Mouse (Mus musculus) frontal cortex, adult 2 months (tissue): ENCODE data around the gene Rpusd3. TPM values are rescaled to one million over a fixed set of nuclear protein-coding genes. Genes with fewer than 3 reads are reported as not detected.

ENCODE experiments used
- DNase-seq, 2 experiments: peaks; one replicate each; pipeline ENCODE4 v3.0.0; 2022; ENCODE audit warnings: low spot score in 1 of 2; ENCODE audit errors: extremely low spot score in 1 of 2
- polyA plus RNA-seq: library from polyadenylated mRNA; depleted of rRNA; stranded (reverse); fragments of >200 nt; gene quantifications from 2 replicates; pipeline ENCODE4 v1.2.3, GENCODE M21; 2012

Gene Rpusd3
- polyA plus RNA-seq, 1 experiment: 30.1 TPM

DNA sequence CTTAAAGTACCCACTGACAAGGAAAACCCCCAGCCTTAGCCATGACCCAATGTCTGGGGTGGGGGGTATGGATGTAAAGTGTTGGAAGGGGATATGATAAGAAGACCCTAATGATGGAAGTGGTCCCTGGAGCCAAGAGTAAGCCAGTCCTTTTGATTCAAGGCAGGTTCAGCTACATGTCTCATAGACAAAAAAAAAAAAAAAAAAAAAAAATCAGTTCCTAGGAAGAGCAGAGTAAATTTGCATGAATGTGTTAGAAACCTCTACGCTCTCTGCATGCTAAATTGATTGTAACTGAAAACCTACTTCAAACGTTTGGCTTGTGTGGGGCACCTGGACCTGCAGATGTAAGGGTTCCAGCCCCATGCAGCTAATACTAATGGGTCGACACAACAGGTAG is 12.7 kb upstream of the Rpusd3 start:
- no peak for DNase-seq

- no peak for DNase-seq
Measured at GRCm38 (mm10) chr6:113430846-113431245, 11.7 kb upstream of the Rpusd3 start.

- DNase-seq: no peak
Measured at GRCm38 (mm10) chr6:113429965-113430364, 10.8 kb upstream of the Rpusd3 start.

GRCm38 (mm10) chr6:113428006-113428405 is 8.9 kb upstream of the Rpusd3 start:
- no peak for DNase-seq

- no peak for DNase-seq
Measured at GRCm38 (mm10) chr6:113427397-113427796, 8.3 kb upstream of the Rpusd3 start.

GRCm38 (mm10) chr6:113426696-113427095 is 7.6 kb upstream of the Rpusd3 start:
- no peak for DNase-seq

DNA sequence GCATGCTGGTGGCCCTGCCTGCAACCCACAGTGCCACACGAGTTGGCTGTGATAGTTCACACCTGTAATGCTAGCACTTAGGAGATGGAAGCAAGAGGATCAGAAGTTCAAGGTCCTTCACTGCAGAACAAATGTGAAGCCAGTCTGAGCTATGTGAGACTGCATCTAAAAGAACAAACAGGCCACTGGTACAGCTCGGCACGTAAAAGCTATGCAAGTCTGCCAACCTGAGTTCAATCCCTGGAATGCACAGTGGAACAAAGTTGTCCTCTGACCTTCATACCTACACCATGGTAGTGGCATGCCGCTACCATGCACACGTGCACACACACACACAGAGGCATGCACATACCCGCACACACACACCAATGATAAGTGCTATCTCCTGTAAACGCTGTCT is 5.0 kb upstream of the Rpusd3 start:
- peak in 1 of 2 experiments; percentile 30 for DNase-seq

- no peak for DNase-seq
Measured at GRCm38 (mm10) chr6:113423000-113423399, 3.9 kb upstream of the Rpusd3 start.

DNA sequence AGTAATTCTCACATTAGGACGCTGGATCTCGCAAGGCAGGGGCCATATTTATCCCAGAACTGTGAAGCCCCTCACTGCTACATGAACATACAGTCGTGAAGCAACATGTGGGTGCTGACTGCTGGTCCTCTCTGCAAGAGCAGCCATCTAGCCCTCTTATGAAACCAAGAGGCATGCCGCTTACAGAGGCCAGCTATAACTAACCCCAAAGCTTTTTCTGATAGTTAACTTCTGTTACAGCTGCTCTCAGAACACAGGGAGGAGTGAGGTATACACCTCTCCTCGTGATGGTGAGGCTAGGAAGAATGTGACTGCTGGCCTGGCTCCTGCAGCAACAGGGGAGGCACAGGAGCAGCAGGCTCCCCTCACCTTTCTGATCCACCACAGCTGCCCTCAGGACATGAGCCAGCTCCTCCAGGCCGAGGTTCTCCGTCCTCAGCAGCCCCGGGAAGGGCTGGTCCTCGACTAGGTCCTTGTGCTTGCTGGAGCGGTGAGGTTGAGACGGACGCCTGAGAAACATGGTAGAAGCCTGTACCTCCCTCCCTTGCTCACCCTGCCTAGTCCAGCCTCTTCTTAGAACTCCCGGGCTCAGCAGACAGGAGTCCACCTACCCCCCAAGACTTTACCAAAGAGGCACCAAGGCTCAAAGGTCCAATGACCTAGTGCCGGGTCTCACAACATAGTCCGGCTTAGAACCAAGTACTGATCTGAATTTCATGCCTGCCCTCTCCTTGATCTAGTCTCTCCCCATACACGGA is 520 bp downstream of the Rpusd3 start:
- no peak for DNase-seq

- DNase-seq: no peak
Measured at GRCm38 (mm10) chr6:113416416-113416815, 2.7 kb downstream of the Rpusd3 start.

GRCm38 (mm10) chr6:113410001-113410400 is 9.1 kb downstream of the Rpusd3 start:
- no peak for DNase-seq

DNA sequence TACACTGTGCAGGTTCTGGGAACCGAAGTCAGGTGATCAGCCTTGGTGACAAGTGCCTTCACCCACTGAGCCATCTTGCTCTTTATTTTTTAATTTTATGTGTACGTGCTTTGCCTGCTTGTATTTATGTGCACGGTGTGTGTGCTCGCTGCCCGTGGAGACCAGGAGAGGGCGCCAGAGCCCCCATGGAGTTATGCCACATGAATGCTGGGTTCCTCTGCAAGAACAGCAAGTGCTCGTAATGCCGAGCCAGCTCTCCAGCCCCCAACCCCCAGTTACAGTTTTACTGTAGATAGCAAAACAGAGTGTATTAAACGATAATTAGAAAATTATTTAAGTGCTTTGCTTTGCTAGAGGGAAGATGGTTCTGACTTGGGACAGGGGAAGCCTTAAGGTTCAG is 12.5 kb downstream of the Rpusd3 start:
- no peak for DNase-seq

DNA sequence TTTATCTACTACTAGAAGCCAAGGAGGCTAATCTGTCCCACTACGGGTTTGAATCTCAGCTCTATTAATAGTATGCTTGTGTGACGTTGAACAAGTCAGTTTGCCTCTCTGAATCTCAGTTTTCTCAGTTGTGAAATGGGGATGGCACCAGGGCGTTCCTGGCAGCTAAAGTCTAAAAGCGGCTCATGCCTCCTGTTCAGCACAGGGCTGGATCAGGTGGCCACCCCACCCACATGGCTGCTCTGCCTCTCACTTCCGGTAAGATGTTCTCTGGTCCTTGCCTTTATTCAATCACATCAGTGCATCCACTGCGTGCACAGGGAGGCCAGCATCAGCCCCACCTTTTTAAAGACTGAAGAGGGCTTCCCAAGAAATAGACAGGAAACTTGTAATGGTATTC is 13.7 kb downstream of the Rpusd3 start:
- peak; percentile 66 to 74 for DNase-seq

- DNase-seq: no peak
Measured at GRCm38 (mm10) chr6:113404649-113405448, 14.3 kb downstream of the Rpusd3 start.

DNA sequence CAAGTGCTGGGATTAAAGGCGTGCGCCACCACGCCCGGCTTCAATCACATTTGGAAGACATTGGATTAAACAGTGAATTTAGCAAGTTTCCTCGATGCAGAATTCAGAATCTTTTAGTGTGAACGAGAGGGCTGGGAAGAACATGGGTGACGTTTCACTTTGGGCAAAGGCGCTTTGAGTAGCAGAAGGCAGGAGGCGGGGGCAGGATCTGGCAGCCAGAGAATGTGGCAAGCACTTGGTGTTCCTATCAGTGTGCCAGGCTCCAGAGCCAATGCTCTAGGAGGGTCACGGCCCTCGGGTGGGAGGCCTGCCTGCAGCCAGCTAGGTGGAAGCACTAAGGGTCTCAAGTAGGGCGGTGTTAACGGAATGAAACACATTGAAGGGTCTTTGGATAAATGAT is 17.0 kb downstream of the Rpusd3 start:
- peak in 1 of 2 experiments; percentile 59 for DNase-seq

- no peak for DNase-seq
Measured at GRCm38 (mm10) chr6:113396270-113397030, 22.7 kb downstream of the Rpusd3 start.

- DNase-seq: no peak
Measured at GRCm38 (mm10) chr6:113395501-113395900, 23.6 kb downstream of the Rpusd3 start.

- no peak for DNase-seq
Measured at GRCm38 (mm10) chr6:113394811-113395210, 24.3 kb downstream of the Rpusd3 start.

DNA sequence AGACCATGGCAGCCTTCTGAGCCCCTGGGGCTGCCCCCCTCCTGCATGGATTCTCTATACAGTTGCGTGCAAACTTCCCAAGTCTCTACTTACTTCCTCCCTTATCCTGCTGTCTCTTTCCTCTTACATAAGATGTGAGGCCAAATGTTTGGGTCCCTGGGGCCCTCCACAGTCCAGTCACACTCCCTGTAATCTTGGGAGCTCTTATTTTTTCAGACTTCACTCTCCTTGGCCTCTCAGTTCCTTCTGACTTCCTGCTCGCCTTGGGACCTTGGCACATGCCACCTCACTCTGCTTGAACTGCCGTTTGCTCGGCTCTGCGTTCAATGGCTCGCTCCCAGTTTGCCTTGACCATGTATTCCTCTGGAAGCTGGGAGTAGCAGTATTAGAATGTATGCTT is 25.2 kb downstream of the Rpusd3 start:
- DNase-seq: no peak

DNA sequence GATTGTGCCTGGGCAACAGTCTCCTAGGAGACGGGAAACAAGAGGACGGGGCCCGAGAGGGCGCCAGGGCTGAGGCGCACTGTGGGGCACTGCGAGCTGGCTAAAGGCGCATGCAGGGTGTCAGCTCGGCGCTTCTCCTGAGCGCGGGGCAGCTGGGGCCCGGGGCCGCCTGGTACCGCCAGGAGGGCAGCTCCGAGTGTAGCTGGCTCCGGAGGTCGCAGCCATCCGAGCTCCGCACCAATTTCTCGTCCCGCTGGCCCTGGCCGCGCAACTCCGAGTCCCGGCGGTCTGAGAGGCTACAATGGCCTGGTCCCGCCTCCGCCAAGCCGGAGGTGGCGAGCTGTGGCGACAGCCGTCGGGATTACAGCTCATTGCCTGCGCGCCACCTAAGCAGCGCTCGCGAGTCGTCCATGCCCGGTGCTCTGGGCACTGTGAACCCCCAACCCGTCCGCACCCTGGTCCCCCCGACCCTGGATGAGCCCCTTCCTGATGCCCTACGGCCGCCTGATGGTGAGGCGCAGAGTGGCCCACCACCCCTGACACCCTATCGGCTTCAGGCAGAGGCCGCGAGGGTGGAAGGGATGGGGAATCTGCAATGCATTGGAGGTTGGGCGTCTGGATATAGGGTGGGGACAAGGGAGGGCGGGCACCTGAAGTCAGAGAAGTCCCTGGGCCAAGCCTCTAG is 26.6 kb downstream of the Rpusd3 start:
- peak in 1 of 2 experiments; percentile 48 for DNase-seq

- no peak for DNase-seq
Measured at GRCm38 (mm10) chr6:113392015-113392386, 27.1 kb downstream of the Rpusd3 start.
